Mouse (Mus musculus): ENCODE measurements around the gene Itga7. TPM values are rescaled to one million over a fixed set of nuclear protein-coding genes. Genes with fewer than 3 reads are reported as not detected.
A peak's percentile ranks its signal among the peaks of the same experiment; 100 is the strongest.

Itga7 gene
- polyA plus RNA-seq, 1 experiment from 2014 or later, result 3.3 TPM

DNA sequence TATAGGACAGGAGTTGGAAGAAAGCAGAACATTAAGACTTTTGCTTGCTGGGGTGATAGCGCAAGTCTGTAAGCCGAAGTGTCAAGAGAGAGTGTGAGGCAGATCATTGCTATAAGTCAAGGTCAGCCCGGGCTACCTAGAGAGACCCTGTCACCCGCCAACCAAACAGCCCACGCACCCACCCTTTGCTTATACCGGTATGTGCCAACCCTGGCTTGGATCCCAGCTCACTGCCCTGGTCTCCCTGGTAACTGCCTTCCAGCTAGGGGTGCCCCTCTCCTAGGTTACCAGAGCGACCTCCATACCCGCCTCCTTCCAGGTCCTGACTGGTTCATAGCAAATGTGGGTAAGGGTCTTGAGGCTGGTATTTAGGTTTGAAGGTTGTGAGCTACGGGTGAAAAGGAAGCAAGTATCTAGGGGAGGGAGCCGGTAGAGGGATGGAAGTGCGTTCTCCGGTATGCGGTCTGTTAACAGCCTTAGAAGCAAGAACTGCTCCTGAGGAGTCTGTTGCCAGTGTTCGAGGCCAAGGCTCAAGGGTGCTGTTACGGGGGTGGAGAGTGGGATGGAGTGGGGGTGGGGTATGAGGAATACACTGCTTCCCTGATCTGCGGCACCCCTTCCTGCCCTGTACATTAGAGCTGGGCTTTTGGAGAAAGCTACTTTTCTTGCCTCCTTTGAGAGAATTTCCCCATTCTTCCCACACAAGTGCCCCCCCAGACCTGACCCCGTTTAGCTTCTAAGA lies 37.5 kb upstream of the Itga7 start:
- Histone ChIP-seq H3K27ac (ENCODE audit: low read depth, low read length) (no peak overlapping the region), H3K4me2 (ENCODE audit: low read depth, low read length) (peak overlapping the region; percentile 30), H3K4me3 (ENCODE audit: low read depth, low read length) (peak overlapping the region; percentile 4; the same call in 1 of the 2 replicates), H3K36me3 (ENCODE audit: control insufficient read depth, insufficient read depth, low read length) (no peaks in the 10 kb centered on the region), H3K4me1 (ENCODE audit: control insufficient read depth, insufficient read depth, low read length) (peaks cover 10% of the 10 kb centered on the region; the same call in 1 of the 2 replicates), H3K9ac (replicated peaks; ENCODE audit: low read depth, low read length) (no peak overlapping the region), H3K27me3 (ENCODE audit: control insufficient read depth, insufficient read depth, low read length) (0 out of 2 replicates have a peak, but pooled peaks cover 2% of the 10 kb centered on the region), H3K9me3 (ENCODE audit: control insufficient read depth, low read length) (no peaks in the 10 kb centered on the region)
- peak; percentile 53; the same call in 1 of the 2 replicates for ATAC-seq (ENCODE audit: low read depth)
- WGBS, result 3% methylated on average over 17 of the region's 17 CpGs

DNA sequence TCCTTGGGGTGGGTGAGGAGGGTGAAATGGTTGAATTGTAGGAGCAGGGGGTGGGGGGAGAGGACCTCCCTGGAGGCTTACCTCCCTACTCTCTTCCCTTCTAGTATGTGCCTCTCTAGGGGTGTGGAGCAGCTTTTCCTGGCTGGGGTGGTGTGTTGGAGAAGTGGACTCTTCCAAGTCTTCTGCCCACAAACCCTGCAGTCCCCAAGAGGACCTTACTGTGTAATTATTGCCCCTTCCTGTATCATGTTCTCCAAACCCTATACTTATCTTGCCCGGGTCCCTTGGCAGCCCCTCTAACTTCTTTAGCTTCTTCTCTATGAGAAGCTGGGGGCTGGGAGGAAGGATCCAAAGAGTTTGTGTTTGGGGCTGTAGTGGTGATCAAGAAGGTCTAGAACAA lies 36.8 kb upstream of the Itga7 start:
- Histone ChIP-seq H3K4me1 (ENCODE audit: control insufficient read depth, insufficient read depth, low read length) (peaks cover 10% of the 10 kb centered on the region; the same call in 1 of the 2 replicates), H3K27ac (ENCODE audit: low read depth, low read length) (no peak overlapping the region), H3K4me3 (ENCODE audit: low read depth, low read length) (no peak overlapping the region), H3K9me3 (ENCODE audit: control insufficient read depth, low read length) (no peaks in the 10 kb centered on the region), H3K36me3 (ENCODE audit: control insufficient read depth, insufficient read depth, low read length) (no peaks in the 10 kb centered on the region), H3K4me2 (ENCODE audit: low read depth, low read length) (peak overlapping the region; percentile 30; the same call in 1 of the 2 replicates), H3K27me3 (ENCODE audit: control insufficient read depth, insufficient read depth, low read length) (0 out of 2 replicates have a peak, but pooled peaks cover 2% of the 10 kb centered on the region), H3K9ac (replicated peaks; ENCODE audit: low read depth, low read length) (no peak overlapping the region)
- 31% methylated on average over 1 of the region's 1 CpGs for WGBS
- no peak for ATAC-seq (ENCODE audit: low read depth)

DNA sequence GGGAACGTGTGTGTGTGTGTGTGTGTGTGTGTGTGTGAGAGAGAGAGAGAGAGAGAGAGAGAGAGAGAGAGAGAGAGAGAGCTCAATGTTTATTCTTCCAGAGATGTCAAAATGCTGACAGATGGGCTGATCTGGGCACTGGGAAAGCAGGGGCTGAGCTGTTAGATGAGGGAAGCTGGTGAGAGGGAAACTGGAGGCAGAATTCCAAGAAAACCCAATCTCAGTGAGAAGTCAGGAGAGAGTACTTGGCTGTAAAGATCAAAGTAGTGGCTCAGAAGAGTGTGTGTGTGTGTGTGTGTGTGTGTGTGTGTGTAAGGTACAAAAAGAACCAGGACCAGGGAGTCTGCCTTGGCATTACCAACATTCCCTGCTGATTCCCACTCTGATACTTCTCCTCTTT lies 36.1 kb upstream of the Itga7 start:
- H3K4me2 ChIP-seq (ENCODE audit: low read depth, low read length), result no peak overlapping the region
- H3K4me3 ChIP-seq (ENCODE audit: low read depth, low read length), result no peak overlapping the region
- no peaks in the 10 kb centered on the region for H3K9me3 ChIP-seq (ENCODE audit: control insufficient read depth, low read length)
- no peak for ATAC-seq (ENCODE audit: low read depth)
- WGBS, result 24% methylated on average over 1 of the region's 1 CpGs
- H3K27me3 ChIP-seq (ENCODE audit: control insufficient read depth, insufficient read depth, low read length), result 0 out of 2 replicates have a peak, but pooled peaks cover 2% of the 10 kb centered on the region
- no peaks in the 10 kb centered on the region for H3K36me3 ChIP-seq (ENCODE audit: control insufficient read depth, insufficient read depth, low read length)
- no peak overlapping the region for H3K27ac ChIP-seq (ENCODE audit: low read depth, low read length)
- H3K9ac ChIP-seq (replicated peaks; ENCODE audit: low read depth, low read length), result no peak overlapping the region
- peaks cover 10% of the 10 kb centered on the region; the same call in 1 of the 2 replicates for H3K4me1 ChIP-seq (ENCODE audit: control insufficient read depth, insufficient read depth, low read length)

DNA sequence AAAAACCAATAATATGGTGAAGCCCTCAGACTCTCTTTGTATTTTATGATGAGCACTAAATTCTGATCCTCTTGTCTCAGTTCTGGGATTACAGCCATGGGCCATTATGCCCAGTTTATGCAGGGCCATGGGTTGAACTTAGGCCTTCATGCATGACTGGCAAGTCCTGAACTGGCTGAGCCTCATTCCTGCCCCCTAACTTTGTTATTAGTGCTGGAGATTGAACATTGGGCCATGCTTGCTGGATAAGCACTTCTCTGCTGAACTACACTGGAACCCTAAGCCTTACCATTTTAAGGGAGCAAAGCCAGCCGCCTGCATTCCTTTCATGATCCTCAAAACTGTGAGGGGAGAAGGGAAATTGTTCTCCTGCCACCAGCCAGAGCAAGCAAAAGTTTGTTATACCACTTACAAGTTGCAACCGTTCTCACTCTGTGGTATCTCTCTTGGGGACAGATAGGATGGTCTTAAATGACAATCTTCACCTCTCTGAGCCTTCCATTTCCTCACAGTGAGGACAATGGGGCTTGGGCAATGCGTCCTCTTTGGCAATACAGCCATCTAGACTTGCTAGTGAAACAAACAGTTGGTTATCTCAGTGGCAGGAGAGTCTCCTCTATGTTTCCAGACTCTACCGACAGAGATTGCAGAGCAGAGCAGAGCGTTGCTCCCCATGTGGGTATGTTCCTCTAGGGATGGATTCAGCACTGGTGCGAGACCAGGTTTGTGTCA lies 33.7 kb upstream of the Itga7 start:
- Histone ChIP-seq H3K36me3 (ENCODE audit: control insufficient read depth, insufficient read depth, low read length) (no peaks in the 10 kb centered on the region), H3K4me1 (ENCODE audit: control insufficient read depth, insufficient read depth, low read length) (0 out of 2 replicates have a peak, but pooled peaks cover 6% of the 10 kb centered on the region), H3K4me3 (ENCODE audit: low read depth, low read length) (no peak overlapping the region), H3K9ac (replicated peaks; ENCODE audit: low read depth, low read length) (no peak overlapping the region), H3K9me3 (ENCODE audit: control insufficient read depth, low read length) (no peaks in the 10 kb centered on the region), H3K4me2 (ENCODE audit: low read depth, low read length) (no peak overlapping the region), H3K27ac (ENCODE audit: low read depth, low read length) (no peak overlapping the region), H3K27me3 (ENCODE audit: control insufficient read depth, insufficient read depth, low read length) (0 out of 2 replicates have a peak, but pooled peaks cover 2% of the 10 kb centered on the region)
- WGBS, result 84% methylated on average over 6 of the region's 6 CpGs
- no peak for ATAC-seq (ENCODE audit: low read depth)

DNA sequence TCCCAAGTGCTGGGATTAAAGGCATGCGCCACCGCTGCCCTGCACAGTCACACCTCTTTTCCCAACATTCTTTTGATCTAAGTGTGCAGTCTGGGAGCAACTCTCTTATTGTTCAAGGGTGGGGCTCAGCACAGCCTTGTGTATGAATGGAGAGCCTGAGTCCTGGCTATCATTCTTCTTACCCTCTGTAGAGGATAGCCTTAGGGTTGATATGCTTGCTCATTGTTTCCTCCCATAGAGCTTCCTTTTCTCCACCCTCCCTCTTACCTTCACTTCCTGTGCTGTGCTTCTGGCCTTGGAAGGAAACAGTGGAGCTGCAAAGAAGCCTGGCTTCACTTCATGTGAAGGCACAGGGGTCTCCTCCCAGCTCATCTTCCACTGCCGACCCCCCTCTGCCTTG lies 32.9 kb upstream of the Itga7 start, which contains the start of gene Cd63:
TSS of gene Cd63 (plus strand) at position 292 of the 400 bp plus-strand sequence.
- Histone ChIP-seq H3K9me3 (ENCODE audit: control insufficient read depth, low read length) (no peaks in the 10 kb centered on the region), H3K27ac (ENCODE audit: low read depth, low read length) (no peak within 1 kb of the TSS), H3K27me3 (ENCODE audit: control insufficient read depth, insufficient read depth, low read length) (0 out of 2 replicates have a peak, but pooled peaks cover 2% of the 10 kb centered on the region), H3K4me1 (ENCODE audit: control insufficient read depth, insufficient read depth, low read length) (0 out of 2 replicates have a peak, but pooled peaks cover 5% of the 10 kb centered on the region), H3K4me3 (ENCODE audit: low read depth, low read length) (no peak within 1 kb of the TSS), H3K9ac (replicated peaks; ENCODE audit: low read depth, low read length) (no peak within 1 kb of the TSS), H3K36me3 (ENCODE audit: control insufficient read depth, insufficient read depth, low read length) (no peaks in the 10 kb centered on the region), H3K4me2 (ENCODE audit: low read depth, low read length) (no peak within 1 kb of the TSS)
- ATAC-seq (ENCODE audit: low read depth), result no peak
- WGBS, result 91% methylated on average over 3 of the region's 3 CpGs

DNA sequence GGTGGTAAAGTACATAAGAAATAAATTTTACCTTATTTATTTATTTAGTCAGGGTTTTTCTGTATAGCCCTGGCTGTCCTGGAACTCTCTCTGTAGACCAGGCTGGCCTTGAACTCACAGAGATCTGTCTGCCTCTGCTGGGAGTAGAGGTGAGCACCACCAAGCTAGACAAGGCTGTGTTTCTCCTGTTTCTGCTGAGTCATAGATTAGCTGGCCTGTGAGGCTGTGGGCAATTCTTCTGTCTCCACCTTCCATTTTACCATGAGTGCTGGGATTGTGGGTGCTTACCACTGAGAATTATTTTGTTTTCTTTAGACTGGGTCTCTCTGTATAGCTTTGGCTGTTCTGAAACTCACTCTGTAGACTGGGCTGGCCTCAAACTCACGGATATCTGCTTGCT lies 32.2 kb upstream of the Itga7 start:
- no peaks in the 10 kb centered on the region for H3K36me3 ChIP-seq (ENCODE audit: control insufficient read depth, insufficient read depth, low read length)
- no peak for ATAC-seq (ENCODE audit: low read depth)
- no peak overlapping the region for H3K4me3 ChIP-seq (ENCODE audit: low read depth, low read length)
- no peak overlapping the region for H3K9ac ChIP-seq (replicated peaks; ENCODE audit: low read depth, low read length)
- H3K4me2 ChIP-seq (ENCODE audit: low read depth, low read length), result no peak overlapping the region
- 80% methylated on average over 1 of the region's 1 CpGs for WGBS
- 0 out of 2 replicates have a peak, but pooled peaks cover 4% of the 10 kb centered on the region for H3K4me1 ChIP-seq (ENCODE audit: control insufficient read depth, insufficient read depth, low read length)
- no peaks in the 10 kb centered on the region for H3K9me3 ChIP-seq (ENCODE audit: control insufficient read depth, low read length)
- H3K27me3 ChIP-seq (ENCODE audit: control insufficient read depth, insufficient read depth, low read length), result 0 out of 2 replicates have a peak, but pooled peaks cover 2% of the 10 kb centered on the region
- no peak overlapping the region for H3K27ac ChIP-seq (ENCODE audit: low read depth, low read length)

DNA sequence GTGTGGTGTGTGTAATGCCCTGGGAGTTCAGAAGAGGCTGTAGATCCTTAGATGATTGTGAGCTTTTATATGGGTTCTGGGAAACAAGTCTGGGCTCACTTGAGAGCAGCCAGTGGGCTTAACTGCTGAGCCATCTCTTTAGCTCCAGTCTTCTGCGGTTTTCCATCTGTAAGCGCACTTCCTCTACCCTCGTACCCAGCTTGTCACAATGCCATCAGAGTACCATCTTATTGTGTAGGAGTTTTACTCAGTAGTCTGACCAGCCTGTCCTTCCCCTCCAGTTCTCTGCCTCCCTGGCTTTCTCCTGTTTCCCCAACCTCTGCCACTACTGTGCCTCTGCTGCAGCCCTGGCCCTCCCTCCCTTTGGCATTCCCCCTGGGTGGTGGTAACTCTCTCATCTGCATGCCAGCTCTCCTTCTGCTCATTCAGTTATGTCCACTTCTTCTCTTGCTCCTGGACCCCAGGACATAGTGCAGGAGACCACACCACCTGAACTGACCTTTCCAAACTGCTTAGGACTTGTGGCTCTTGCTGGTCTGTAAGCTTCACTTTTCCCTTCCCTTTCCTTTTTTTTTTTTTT lies 31.1 kb upstream of the Itga7 start:
- no peak for ATAC-seq (ENCODE audit: low read depth)
- Histone ChIP-seq H3K9ac (replicated peaks; ENCODE audit: low read depth, low read length) (no peak overlapping the region), H3K4me3 (ENCODE audit: low read depth, low read length) (no peak overlapping the region)

DNA sequence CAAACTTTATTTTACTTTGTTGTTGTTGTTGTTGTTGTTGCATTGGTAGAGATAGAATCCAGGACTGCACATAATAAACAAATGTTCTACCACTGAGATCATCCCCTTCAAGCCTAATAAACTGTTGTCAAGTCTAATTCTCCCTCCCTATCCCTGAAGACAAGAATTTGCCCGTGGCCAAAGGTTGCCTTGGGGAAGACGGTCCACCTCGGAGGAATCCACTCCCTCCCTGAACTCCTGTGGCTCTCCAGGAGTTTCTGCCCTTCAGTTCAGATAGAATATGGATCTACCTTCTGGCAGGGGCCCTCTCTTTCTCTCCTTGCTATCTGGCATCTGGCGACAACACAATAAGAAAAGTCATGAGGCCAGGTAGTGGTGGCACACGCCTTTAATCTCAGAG lies 28.8 kb upstream of the Itga7 start:
- ATAC-seq (ENCODE audit: low read depth), result no peak
- H3K4me2 ChIP-seq (ENCODE audit: low read depth, low read length), result no peak overlapping the region
- no peaks in the 10 kb centered on the region; the same call in 1 of the 2 replicates for H3K27me3 ChIP-seq (ENCODE audit: control insufficient read depth, insufficient read depth, low read length)
- no peaks in the 10 kb centered on the region for H3K36me3 ChIP-seq (ENCODE audit: control insufficient read depth, insufficient read depth, low read length)
- 77% methylated on average over 5 of the region's 5 CpGs for WGBS
- H3K9ac ChIP-seq (replicated peaks; ENCODE audit: low read depth, low read length), result no peak overlapping the region
- no peak overlapping the region for H3K27ac ChIP-seq (ENCODE audit: low read depth, low read length)
- H3K4me1 ChIP-seq (ENCODE audit: control insufficient read depth, insufficient read depth, low read length), result no peaks in the 10 kb centered on the region
- H3K4me3 ChIP-seq (ENCODE audit: low read depth, low read length), result no peak overlapping the region
- no peaks in the 10 kb centered on the region for H3K9me3 ChIP-seq (ENCODE audit: control insufficient read depth, low read length)

More for the DNA sequence above, 31.1 kb upstream of the Itga7 start:
- H3K27ac ChIP-seq (ENCODE audit: low read depth, low read length), result no peak overlapping the region
- H3K27me3 ChIP-seq (ENCODE audit: control insufficient read depth, insufficient read depth, low read length), result no peaks in the 10 kb centered on the region
- WGBS, result 87% methylated on average over 3 of the region's 3 CpGs
- no peaks in the 10 kb centered on the region for H3K36me3 ChIP-seq (ENCODE audit: control insufficient read depth, insufficient read depth, low read length)
- H3K9me3 ChIP-seq (ENCODE audit: control insufficient read depth, low read length), result no peaks in the 10 kb centered on the region
- H3K4me2 ChIP-seq (ENCODE audit: low read depth, low read length), result no peak overlapping the region
- no peaks in the 10 kb centered on the region for H3K4me1 ChIP-seq (ENCODE audit: control insufficient read depth, insufficient read depth, low read length)

All from neural tube, embryonic 14.5 days (tissue).